Mouse (Mus musculus) heart, postnatal 36 days (tissue): Measurements from ENCODE around the gene Efhc1. TPM values are rescaled to one million over a fixed set of nuclear protein-coding genes. Genes with fewer than 3 reads are reported as not detected.
A peak's percentile ranks its signal among the peaks of the same experiment; 100 is the strongest.
"Not testable (repeated sequence)": the region's sequence is repeated elsewhere in the genome, so short reads cannot be mapped to it uniquely, and the experiment has no call there.

Experiments used
- DNase-seq, 2 experiments: peaks; one replicate each; pipeline ENCODE4 v3.0.0; 2021 to 2022
- intact Hi-C: fragments of 180-260 bp; cut with DNase I; formaldehyde crosslinking; loops from one replicate; pipeline ENCODE4 v1.15.1; 2025
- total RNA-seq, 2 experiments: library from RNA; stranded (reverse); gene quantifications; 2 replicates each; pipeline ENCODE4 v1.2.3; 2021

The Efhc1 gene
- total RNA-seq, result 1 to 10 TPM in 1 of 2 experiments, under 1 TPM in 1; 0.92 to 1.6 TPM

GRCm38 (mm10) chr1:20951300-20951763 lies at the start of gene Efhc1:
TSS of gene Efhc1 (plus strand) at chr1:20951626.
- intact Hi-C loops, result loop anchor here (2.0 kb wide), 1 partner anchor 129 kb away; no protein-coding TSS in a partner anchor
- peak; percentile 89 to 90 for DNase-seq

GRCm38 (mm10) chr1:20905501-20906127 lies 45.8 kb upstream of the Efhc1 start:
- intact Hi-C loops, result no loop called here
- no peak for DNase-seq

- no peak for DNase-seq
- intact Hi-C loops, result no loop called here
These were observed 45.3 kb upstream of the Efhc1 start for GRCm38 (mm10) chr1:20906128-20906515.

DNA sequence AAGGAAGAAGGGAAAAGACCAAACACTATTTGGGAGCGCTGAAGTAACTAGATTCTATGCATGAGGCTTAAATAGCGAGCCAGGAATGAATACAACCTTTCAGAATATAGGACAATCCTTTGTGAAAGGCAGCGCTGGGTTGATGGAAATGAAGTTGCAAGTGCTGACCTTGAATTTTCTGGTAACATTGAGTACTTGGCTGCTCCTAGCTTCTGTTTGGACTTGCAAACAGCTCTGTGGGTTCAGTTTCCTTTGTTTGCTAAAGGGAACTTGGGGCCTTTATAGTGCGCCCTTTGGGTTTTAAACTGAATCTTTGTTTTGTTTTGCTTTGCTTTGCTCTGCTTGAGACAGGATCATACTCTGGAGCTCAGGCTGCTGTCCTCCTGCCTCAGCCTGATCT lies 42.9 kb upstream of the Efhc1 start:
- intact Hi-C loops, result no loop called here
- DNase-seq, result no peak

DNA sequence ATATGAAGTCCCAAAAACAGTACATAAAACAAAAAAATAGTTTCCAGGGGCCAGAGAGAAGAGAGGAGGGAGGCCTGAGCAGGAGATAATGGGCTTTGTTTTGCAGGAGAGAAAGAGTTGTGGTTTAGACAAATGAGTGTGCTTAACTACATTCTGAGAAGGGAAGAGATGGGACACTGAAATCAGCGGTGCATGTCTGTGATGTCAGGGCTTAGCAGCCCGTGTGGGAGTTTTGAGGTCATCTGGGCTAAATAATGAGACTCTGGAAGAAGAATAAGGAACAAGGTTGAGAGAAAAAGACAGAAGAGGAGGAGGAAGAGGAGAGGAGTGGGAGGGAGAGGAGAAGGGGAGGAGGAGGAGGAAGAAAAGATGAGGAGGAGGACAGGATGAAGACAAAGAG lies 39.3 kb upstream of the Efhc1 start:
- DNase-seq, result no peak
- intact Hi-C loops, result no loop called here

DNA sequence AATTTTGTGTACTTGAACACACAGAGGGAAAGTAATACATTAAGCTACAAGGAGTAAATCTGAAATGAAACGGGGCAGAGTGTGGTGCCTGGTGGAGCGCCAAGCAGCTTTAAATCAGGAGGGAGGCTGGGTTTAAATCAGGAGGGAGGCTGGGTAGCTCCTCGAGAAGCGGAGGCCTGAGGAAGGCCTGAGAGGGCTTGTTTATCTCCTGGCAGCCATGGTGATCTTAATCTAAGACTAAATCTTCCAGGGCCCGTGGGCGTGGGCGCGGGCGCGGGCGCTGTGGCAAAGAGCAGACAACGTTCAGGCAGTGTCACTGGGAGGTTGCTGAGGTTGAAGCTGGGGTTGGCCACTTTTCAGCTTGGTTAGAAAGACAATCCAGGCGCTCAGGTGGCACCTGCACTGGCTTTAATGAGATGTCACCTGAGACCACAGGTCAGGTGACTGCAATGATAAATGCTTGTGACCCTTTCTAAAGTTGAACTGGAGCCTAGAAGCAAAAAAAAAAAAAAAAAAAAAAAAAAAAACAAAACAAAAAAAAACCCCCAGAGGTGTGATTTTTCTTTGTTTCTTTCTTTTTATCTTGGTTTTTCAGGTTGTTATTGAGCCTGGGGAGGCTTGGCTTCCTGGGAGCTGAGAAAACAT lies 38.8 kb upstream of the Efhc1 start:
- intact Hi-C loops, result no loop called here
- DNase-seq, result no peak

DNA sequence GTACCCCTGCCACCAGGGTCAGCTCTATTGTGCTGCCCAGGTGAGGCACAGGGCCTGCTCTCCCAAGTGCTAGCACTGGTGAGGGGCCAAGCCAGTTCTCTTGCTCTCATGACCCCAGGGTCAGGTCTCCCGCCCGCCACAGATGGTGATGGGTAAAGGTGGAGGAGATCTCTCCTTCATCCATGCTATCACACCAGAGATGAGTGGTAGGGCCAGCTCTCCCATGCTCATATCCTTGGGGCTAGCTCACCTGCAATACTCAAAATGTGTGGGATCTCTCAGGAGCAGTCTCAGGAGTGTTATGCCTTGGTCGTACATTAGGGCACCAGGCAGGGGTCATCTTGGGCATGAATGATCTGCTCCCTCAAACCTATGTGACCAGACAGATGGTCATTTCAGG lies 36.7 kb upstream of the Efhc1 start:
- DNase-seq, result no peak
- intact Hi-C loops, result no loop called here

DNA sequence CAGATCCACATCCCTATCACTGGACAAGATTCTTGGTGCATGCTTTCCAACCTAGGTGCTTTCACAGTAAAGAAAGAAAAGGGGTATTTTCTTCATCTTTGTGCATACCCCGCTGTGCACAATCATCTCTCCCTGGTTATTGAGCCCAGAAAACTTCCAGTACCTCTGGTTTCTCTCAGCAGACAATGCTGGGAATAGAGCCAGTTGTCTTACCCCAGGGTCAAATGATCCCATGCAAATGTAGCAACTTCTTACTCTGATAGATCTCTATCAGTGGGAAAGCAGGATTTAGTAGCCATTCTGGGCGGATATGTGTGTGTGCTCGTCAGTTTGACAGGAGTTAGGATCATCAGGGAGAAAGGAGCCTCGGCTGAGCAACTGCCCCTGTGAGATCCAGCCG lies 35.8 kb upstream of the Efhc1 start:
- no peak for DNase-seq
- intact Hi-C loops, result no loop called here

GRCm38 (mm10) chr1:20917496-20918050 lies 33.9 kb upstream of the Efhc1 start:
- intact Hi-C loops, result no loop called here
- DNase-seq, result no peak

- no peak for DNase-seq
- intact Hi-C loops, result no loop called here
These were observed 31.7 kb upstream of the Efhc1 start for GRCm38 (mm10) chr1:20919728-20920127.

DNA sequence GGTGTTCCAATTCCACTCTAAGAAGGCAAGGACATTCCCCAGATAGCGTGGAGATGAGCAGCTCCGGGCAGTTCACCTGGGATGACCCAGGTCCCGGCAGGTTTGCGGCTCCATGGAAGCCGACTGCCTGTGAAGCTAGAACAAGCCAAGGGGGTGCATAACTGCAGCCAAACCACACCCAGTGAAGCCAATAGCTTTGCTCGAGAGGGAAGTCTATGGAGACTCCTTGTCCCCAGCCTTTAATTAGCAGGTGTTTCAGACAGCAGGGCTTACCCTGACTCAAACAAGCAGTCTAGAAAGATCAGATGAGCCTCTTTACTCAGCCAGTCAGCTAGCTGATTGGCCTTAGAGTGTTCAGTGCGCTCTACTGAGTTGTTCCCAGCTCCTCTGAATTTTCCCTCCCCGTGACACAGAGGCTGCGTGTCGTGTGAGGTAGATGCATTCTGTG lies 30.3 kb upstream of the Efhc1 start:
- DNase-seq, result no peak
- intact Hi-C loops, result no loop called here

DNA sequence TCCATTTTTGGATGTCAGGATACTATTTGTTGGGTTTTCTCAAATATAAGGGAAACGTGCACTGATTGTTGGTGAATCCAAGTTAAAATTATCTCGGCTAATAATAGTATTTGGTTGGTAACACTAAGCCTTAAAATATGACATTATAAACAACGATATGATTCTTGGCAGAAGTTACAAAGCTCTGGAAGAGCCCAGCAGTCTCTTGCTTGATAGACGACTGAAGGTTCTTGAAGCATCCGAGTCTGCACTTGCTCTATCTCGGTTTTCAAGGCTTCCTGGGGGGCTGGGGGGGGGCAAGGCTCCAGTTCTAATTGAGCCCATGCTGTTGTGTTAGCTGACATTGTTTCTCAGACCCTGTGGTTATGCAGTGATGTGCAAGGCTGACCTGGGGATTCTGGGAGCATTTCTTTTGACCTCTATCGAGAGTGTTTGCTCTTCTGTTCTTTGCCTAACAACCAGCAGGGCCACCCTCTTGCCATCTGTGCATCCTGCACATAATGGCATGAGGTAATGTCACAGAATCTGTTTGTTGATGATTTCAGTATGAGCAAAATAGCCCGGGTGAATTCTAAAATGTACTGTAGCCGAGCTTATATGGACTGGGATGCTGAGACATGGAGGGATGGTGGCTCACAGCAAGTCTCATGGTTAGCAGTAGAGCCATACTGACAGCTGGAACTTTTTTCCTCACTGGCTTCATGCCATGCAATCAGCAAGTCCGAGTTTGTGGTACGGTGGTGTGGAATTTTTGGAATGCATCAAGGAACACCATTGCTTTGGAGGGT lies 28.6 kb upstream of the Efhc1 start:
- intact Hi-C loops, result no loop called here
- DNase-seq, result no peak

- intact Hi-C loops, DNase-seq: not testable (repeated sequence)
These were observed 26.1 kb upstream of the Efhc1 start for GRCm38 (mm10) chr1:20925324-20925723.

GRCm38 (mm10) chr1:20925926-20926325 lies 25.5 kb upstream of the Efhc1 start:
- intact Hi-C loops, result no loop called here
- no peak for DNase-seq

DNA sequence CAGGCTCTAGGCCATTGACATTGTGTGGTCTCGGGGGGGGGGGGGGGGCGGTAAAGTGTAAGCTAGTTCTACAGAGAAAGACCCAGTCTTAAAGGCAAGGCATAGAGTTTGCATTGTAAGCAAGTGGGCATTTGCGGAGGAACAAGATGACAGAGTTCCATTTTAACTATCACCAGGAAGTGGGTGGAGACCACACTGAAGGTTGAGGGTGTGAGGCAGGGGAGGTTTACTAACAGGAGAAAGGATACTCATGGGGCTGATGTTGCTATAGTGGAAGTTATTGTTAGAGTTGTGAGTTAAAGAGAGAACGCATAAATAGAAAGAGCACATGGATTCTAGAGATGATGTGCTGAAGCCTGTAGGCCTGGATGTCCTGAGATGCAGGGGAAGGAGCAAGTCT lies 25.1 kb upstream of the Efhc1 start:
- intact Hi-C loops, result no loop called here
- DNase-seq, result no peak

DNA sequence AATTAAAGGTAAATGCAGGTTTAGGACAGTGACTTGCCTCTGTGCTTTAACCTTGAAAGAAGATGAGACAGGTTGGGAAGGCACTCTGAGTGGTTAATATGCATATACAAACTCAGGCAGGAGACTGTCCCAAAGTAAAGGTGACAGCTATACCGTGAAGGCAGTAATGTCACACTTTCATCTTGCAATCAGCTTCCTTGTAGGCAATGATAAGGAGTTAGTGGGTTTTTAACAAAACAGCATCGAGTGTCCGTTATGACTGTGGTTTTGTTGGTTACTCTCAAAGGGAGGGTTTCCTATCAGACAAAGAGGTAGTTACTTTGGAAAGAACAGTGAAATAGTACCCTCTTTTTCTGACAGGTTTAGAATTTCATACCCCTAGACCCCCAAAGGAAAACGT lies 22.9 kb upstream of the Efhc1 start:
- no peak for DNase-seq
- intact Hi-C loops, result no loop called here

DNA sequence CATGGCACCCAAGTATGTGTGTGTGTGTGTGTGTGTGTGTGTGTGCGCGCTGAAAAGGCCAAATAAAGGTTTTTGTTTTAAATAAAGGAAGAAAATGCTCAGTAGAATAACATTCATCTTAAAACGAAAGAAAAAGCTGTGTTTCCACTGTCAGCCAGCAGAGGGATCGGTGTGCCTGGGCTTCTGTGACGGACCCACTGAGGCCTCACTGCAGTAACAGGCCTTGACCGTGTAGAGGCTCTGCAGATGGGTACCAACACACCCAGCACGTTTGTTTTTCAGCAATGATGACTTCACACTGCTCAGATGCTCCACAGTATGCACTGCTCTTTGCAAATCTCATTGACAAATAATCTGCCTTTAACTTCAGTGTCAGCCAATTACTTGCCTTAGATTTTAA lies 18.0 kb upstream of the Efhc1 start:
- peak; percentile 41 to 63 for DNase-seq
- intact Hi-C loops, result loop anchor here (10.0 kb wide), 1 partner anchor 411 kb away; the partner anchor contains the start of gene Khdc1a

DNA sequence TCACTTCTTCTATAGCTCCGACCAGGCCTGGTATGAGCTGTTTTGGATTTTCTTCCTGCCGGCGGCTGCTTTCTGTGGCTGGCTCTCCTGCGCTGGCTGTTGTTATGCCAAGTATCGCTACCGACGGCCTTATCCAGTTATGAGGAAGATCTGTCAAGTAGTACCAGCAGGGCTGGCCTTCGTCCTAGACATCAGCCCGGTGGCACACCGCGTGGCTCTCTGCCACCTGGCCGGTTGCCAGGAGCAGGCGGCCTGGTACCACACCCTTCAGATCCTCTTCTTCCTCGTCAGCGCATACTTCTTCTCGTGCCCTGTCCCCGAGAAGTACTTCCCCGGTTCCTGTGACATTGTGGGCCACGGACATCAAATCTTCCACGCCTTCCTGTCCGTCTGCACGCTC lies 16.3 kb upstream of the Efhc1 start:
- DNase-seq, result peak; percentile 62 to 66
- intact Hi-C loops, result loop anchor here (5.0 to 10.0 kb wide), 2 partner anchors 337 to 410 kb away; partner anchors contain the start of gene Khdc1a

DNA sequence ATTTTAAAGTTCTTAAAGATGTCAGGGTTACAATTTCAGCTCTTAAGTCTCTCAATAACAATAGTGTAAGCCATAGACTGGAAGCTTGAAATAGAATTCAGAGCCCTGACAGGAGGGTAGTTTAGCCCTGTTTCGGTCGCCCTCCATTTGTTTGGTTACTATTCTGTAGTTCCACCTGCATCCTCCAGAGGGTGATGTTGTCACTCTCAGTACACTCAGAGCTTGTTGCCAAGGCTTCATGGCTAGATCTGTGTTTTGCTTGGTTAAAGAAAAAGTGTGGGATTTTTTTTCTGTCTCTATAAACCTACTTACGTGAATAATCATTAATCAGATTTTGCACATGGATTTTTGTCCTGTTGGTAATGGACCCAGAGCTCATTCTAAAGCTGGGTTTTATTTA lies 12.4 kb upstream of the Efhc1 start:
- intact Hi-C loops, result loop anchor here (1.0 to 10.0 kb wide), 4 partner anchors 162 to 406 kb away; partner anchors contain the start of gene Khdc1a
- DNase-seq, result peak; percentile 52

GRCm38 (mm10) chr1:20940151-20940550 lies 11.3 kb upstream of the Efhc1 start:
- intact Hi-C loops, result loop anchor here (2.0 to 5.0 kb wide), 2 partner anchors 57 to 277 kb away; partner anchors contain the start of gene Tmem14a
- peak; percentile 48 to 50 for DNase-seq

DNA sequence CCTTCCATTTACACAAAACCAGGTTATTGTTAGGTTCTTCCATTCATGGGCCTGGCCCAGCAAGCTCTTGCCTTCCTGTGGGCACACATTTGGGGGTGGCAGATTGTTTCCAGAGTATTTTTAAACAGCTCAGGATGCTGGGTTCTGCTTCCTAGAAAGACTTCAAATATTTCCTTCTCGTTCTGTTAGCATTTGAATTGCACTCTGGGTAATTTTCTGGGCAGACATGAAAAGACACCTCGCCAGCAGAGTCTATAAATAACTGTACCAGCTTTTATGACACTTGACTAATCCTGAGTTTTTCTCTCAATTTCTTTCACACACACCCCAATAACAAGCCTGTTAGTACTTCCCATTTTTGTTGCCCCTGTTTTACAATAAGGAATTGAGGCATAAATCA lies 10.1 kb upstream of the Efhc1 start:
- DNase-seq, result no peak
- intact Hi-C loops, result loop anchor here (2.0 to 5.0 kb wide), 2 partner anchors 55 to 276 kb away; partner anchors contain the start of gene Tmem14a
